Mouse (Mus musculus): ENCODE data around the gene Chmp5.

DNA sequence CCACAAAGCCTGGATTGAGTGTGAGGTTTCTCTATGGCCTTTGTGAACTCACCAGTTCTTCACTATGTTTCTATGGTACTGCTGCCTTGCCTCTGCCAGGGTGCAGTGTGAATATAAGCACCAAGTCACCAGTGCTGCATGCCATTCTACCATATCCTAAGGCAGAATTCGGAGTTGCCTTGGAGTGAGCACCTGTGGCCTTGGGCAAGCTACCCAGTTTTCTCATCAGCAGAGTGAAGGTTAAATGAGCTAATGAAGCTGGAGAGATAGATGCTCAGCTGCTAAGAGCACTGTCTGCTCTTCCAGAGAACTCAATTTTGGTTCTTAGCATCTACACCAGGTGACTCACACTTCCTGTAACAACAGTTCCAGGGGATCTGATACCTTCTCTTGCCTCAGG, 25.8 kb downstream of the Chmp5 start:
- TF ChIP-seq CTCF (IDR thresholded peaks at IDR 0.05; ENCODE audit: control insufficient read depth, insufficient read depth, low read length) (no peak), POLR2A (IDR thresholded peaks at IDR 0.05; ENCODE audit: borderline replicate concordance, control insufficient read depth, low read depth, low read length) (no peak)

Data from bone marrow, adult 2 months (tissue).